Mouse (Mus musculus): ENCODE results near the gene Yy1.

GRCm38 (mm10) chr12:108794979-108795537 is 2.3 kb downstream of the Yy1 start:
- TF ChIP-seq CTCF (IDR thresholded peaks at IDR 0.05; ENCODE audit: control insufficient read depth, insufficient read depth, insufficient replicate concordance, low read depth, low read length) (no peak), POLR2A (IDR thresholded peaks at IDR 0.05; ENCODE audit: control insufficient read depth, low read depth, low read length) (no peak)
